Mouse (Mus musculus) myocyte (in vitro differentiated cells): ENCODE results near the gene Gprasp2.

Experiments
- E2F4 ChIP-seq: IDR thresholded peaks from one replicate; pipeline ENCODE4 v1.6.1; 2011; ENCODE audit warnings: mild to moderate bottlenecking, control low read depth, moderate library complexity; ENCODE audit not compliant: insufficient read depth
- MYOD1 ChIP-seq, 3 experiments: IDR thresholded peaks; one replicate each; pipeline ENCODE4 v1.6.1; 2011; ENCODE audit warnings: control low read depth in 2 of 3, low read depth in 2 of 3, mild to moderate bottlenecking in 2 of 3, moderate library complexity in 1 of 3; ENCODE audit not compliant: insufficient read length in 2 of 3, control insufficient read depth in 1 of 3
- MYOG ChIP-seq, 3 experiments: IDR thresholded peaks; one replicate each; pipeline ENCODE4 v1.6.1; 2011; ENCODE audit warnings: control low read depth in 2 of 3, low read depth in 2 of 3, mild to moderate bottlenecking in 2 of 3; ENCODE audit not compliant: insufficient read length in 2 of 3, control insufficient read depth in 1 of 3, insufficient read depth in 1 of 3
- POLR2A ChIP-seq: IDR thresholded peaks from one replicate; pipeline ENCODE4 v1.6.1; 2011; ENCODE audit warnings: low read depth, mild to moderate bottlenecking, control low read depth, moderate library complexity; ENCODE audit not compliant: insufficient read length
- POLR2AphosphoS2 ChIP-seq: IDR thresholded peaks from one replicate; pipeline ENCODE4 v1.6.1; 2011; ENCODE audit warnings: low read depth, control low read depth; ENCODE audit not compliant: insufficient read length
- REST ChIP-seq: IDR thresholded peaks from one replicate; pipeline ENCODE4 v1.6.1; 2011; ENCODE audit warnings: mild to moderate bottlenecking, control low read depth, moderate library complexity; ENCODE audit not compliant: insufficient read depth, insufficient read length
- SRF ChIP-seq: IDR thresholded peaks from one replicate; pipeline ENCODE4 v1.6.1; 2011; ENCODE audit warnings: low read depth; ENCODE audit not compliant: control insufficient read depth, insufficient read length
- TCF12 ChIP-seq: IDR thresholded peaks from one replicate; pipeline ENCODE4 v1.6.1; 2011; ENCODE audit warnings: mild to moderate bottlenecking, control low read depth; ENCODE audit not compliant: poor library complexity, insufficient read depth, severe bottlenecking
- USF1 ChIP-seq: IDR thresholded peaks from one replicate; pipeline ENCODE4 v1.6.1; 2011; ENCODE audit warnings: low read depth, mild to moderate bottlenecking, control low read depth, moderate library complexity

- TF ChIP-seq POLR2A: no peak
- no peak for TF ChIP-seq SRF
- no peak for TF ChIP-seq USF1
- TF ChIP-seq E2F4: no peak
- TF ChIP-seq TCF12: no peak
- TF ChIP-seq REST: no peak
- TF ChIP-seq POLR2AphosphoS2: no peak
- no peak for TF ChIP-seq MYOG (IDR thresholded peaks at IDR 0.05; ENCODE audit: control insufficient read depth in 1 of 3, insufficient read depth in 1 of 3, insufficient read length in 2 of 3, low read depth in 2 of 3)
- TF ChIP-seq MYOD1 (IDR thresholded peaks at IDR 0.05; ENCODE audit: control insufficient read depth in 1 of 3, insufficient read length in 2 of 3, low read depth in 2 of 3): no peak
Observed at GRCm38 (mm10) chrX:135837896-135838295, 938 bp upstream of the Gprasp2 start.
